Mouse (Mus musculus): Measurements from ENCODE around the gene Gatad2a.

DNA sequence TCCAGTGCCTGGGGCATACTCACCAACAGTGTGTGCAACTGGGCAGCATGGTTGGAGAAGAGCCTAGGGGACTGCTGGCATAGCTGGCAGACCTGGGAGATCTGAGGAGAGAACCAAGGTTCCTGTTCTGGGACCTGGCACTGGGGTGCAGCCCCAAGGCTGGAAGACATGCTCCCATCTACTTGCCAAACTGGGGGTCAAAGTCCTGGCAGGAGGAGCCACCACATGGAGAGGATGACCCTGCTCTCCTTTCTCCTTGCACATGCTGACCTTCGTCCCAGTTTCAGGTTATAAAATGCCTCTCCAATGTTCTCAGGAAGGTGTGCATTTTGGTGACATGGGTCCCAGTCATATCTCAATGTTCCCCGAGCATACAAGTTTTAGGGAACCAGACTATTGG, 30.0 kb upstream of the Gatad2a start:
- TF ChIP-seq NANOG (IDR thresholded peaks at IDR 0.05; ENCODE audit: borderline replicate concordance, low read length) (no peak), CTCF (conservative IDR thresholded peaks at IDR 0.05; ENCODE audit: low read length) (no peak), POU5F1 (IDR thresholded peaks at IDR 0.05; ENCODE audit: borderline replicate concordance, low read length) (no peak)
